Mouse (Mus musculus): ENCODE measurements around the gene Atp11b. TPM values are rescaled to one million over a fixed set of nuclear protein-coding genes. Genes with fewer than 3 reads are reported as not detected.
A peak's percentile ranks its signal among the peaks of the same experiment; 100 is the strongest.

Atp11b gene
- 23.9 and 25.6 TPM in 2 replicates for polyA plus RNA-seq (2015; fragmentation: Nextera tagmentation; extraction: Ambion mirVana)

- peak; percentile 96 for ATAC-seq
- H3K4me3 ChIP-seq (replicated peaks), result peak within 1 kb of the TSS; percentile 86
- H3K27me3 ChIP-seq, result no peaks in the 10 kb centered on the region
- WGBS, result 1% methylated on average over 94 of the region's 114 CpGs
- H3K4me2 ChIP-seq (replicated peaks), result peak within 1 kb of the TSS; percentile 59
- H3K9ac ChIP-seq (replicated peaks), result peak within 1 kb of the TSS; percentile 88
- H3K9me3 ChIP-seq, result no peaks in the 10 kb centered on the region
- H3K4me1 ChIP-seq (replicated peaks), result peaks cover 12% of the 10 kb centered on the region
- H3K27ac ChIP-seq, result peak within 1 kb of the TSS; percentile 88
- no peaks in the 10 kb centered on the region for H3K36me3 ChIP-seq
Observed at GRCm38 (mm10) chr3:35753825-35754767, at the start of gene Atp11b. TSS of gene Atp11b (plus strand) at chr3:35754106.

GRCm38 (mm10) chr3:35704328-35704613 is 49.6 kb upstream of the Atp11b start:
- no peak overlapping the region for H3K27ac ChIP-seq
- H3K4me1 ChIP-seq (replicated peaks), result no peaks in the 10 kb centered on the region
- whole genome bisulfite sequencing, result 89% methylated on average over 4 of the region's 4 CpGs
- H3K27me3 ChIP-seq, result no peaks in the 10 kb centered on the region
- no peaks in the 10 kb centered on the region for H3K36me3 ChIP-seq
- no peaks in the 10 kb centered on the region for H3K9me3 ChIP-seq
- H3K4me2 ChIP-seq (replicated peaks), result no peak overlapping the region
- no peak for ATAC-seq
- H3K4me3 ChIP-seq (replicated peaks), result no peak overlapping the region
- H3K9ac ChIP-seq (replicated peaks), result no peak overlapping the region

- no peak for ATAC-seq
- 84% methylated on average over 8 of the region's 8 CpGs for WGBS
- no peaks in the 10 kb centered on the region for H3K9me3 ChIP-seq
Observed at GRCm38 (mm10) chr3:35719531-35720205, 34.2 kb upstream of the Atp11b start.

GRCm38 (mm10) chr3:35720801-35721200 is 33.1 kb upstream of the Atp11b start:
- Histone ChIP-seq H3K9ac (replicated peaks) (no peak overlapping the region), H3K27me3 (no peaks in the 10 kb centered on the region), H3K36me3 (no peaks in the 10 kb centered on the region), H3K4me3 (replicated peaks) (no peak overlapping the region), H3K27ac (no peak overlapping the region), H3K4me2 (replicated peaks) (no peak overlapping the region), H3K4me1 (replicated peaks) (no peaks in the 10 kb centered on the region), H3K9me3 (no peaks in the 10 kb centered on the region)
- 83% methylated on average over 3 of the region's 3 CpGs for WGBS
- no peak for ATAC-seq

More at GRCm38 (mm10) chr3:35719531-35720205, 34.2 kb upstream of the Atp11b start:
- Histone ChIP-seq H3K9ac (replicated peaks) (no peak overlapping the region), H3K27ac (no peak overlapping the region), H3K27me3 (no peaks in the 10 kb centered on the region), H3K4me2 (replicated peaks) (no peak overlapping the region), H3K4me1 (replicated peaks) (no peaks in the 10 kb centered on the region), H3K36me3 (no peaks in the 10 kb centered on the region), H3K4me3 (replicated peaks) (no peak overlapping the region)

GRCm38 (mm10) chr3:35721818-35722446 is 32.0 kb upstream of the Atp11b start:
- H3K27ac ChIP-seq, result no peak overlapping the region
- H3K4me3 ChIP-seq (replicated peaks), result no peak overlapping the region
- no peaks in the 10 kb centered on the region for H3K27me3 ChIP-seq
- no peak overlapping the region for H3K4me2 ChIP-seq (replicated peaks)
- H3K4me1 ChIP-seq (replicated peaks), result no peaks in the 10 kb centered on the region
- H3K9me3 ChIP-seq, result no peaks in the 10 kb centered on the region
- no peak overlapping the region for H3K9ac ChIP-seq (replicated peaks)
- WGBS, result 89% methylated on average over 4 of the region's 4 CpGs
- no peaks in the 10 kb centered on the region for H3K36me3 ChIP-seq
- ATAC-seq, result no peak

- Histone ChIP-seq H3K4me2 (replicated peaks) (no peak overlapping the region), H3K27ac (no peak overlapping the region), H3K36me3 (no peaks in the 10 kb centered on the region), H3K4me1 (replicated peaks) (no peaks in the 10 kb centered on the region), H3K9me3 (no peaks in the 10 kb centered on the region), H3K27me3 (no peaks in the 10 kb centered on the region), H3K4me3 (replicated peaks) (no peak overlapping the region), H3K9ac (replicated peaks) (no peak overlapping the region)
- WGBS, result 97% methylated on average over 7 of the region's 7 CpGs
- ATAC-seq, result no peak
Observed at GRCm38 (mm10) chr3:35722811-35723210, 31.1 kb upstream of the Atp11b start.

- H3K4me3 ChIP-seq (replicated peaks), result no peak overlapping the region
- no peak overlapping the region for H3K4me2 ChIP-seq (replicated peaks)
- 64% methylated on average over 9 of the region's 9 CpGs for WGBS
- H3K36me3 ChIP-seq, result no peaks in the 10 kb centered on the region
- H3K4me1 ChIP-seq (replicated peaks), result no peaks in the 10 kb centered on the region
- no peak overlapping the region for H3K9ac ChIP-seq (replicated peaks)
- no peak overlapping the region for H3K27ac ChIP-seq
- H3K27me3 ChIP-seq, result no peaks in the 10 kb centered on the region
- ATAC-seq, result no peak
- H3K9me3 ChIP-seq, result no peaks in the 10 kb centered on the region
Observed at GRCm38 (mm10) chr3:35723586-35724322, 30.2 kb upstream of the Atp11b start.

GRCm38 (mm10) chr3:35725096-35725495 is 28.8 kb upstream of the Atp11b start:
- Histone ChIP-seq H3K4me3 (replicated peaks) (no peak overlapping the region), H3K27me3 (no peaks in the 10 kb centered on the region), H3K9ac (replicated peaks) (no peak overlapping the region), H3K4me2 (replicated peaks) (no peak overlapping the region), H3K4me1 (replicated peaks) (no peaks in the 10 kb centered on the region), H3K27ac (no peak overlapping the region), H3K9me3 (no peaks in the 10 kb centered on the region), H3K36me3 (no peaks in the 10 kb centered on the region)
- no peak for ATAC-seq
- WGBS, result 43% methylated on average over 7 of the region's 7 CpGs

- Histone ChIP-seq H3K4me3 (replicated peaks) (no peak overlapping the region), H3K27ac (no peak overlapping the region), H3K4me2 (replicated peaks) (no peak overlapping the region), H3K4me1 (replicated peaks) (no peaks in the 10 kb centered on the region), H3K36me3 (no peaks in the 10 kb centered on the region), H3K9me3 (no peaks in the 10 kb centered on the region), H3K9ac (replicated peaks) (no peak overlapping the region), H3K27me3 (no peaks in the 10 kb centered on the region)
- no peak for ATAC-seq
- WGBS, result 84% methylated on average over 1 of the region's 1 CpGs
Observed at GRCm38 (mm10) chr3:35726936-35727335, 27.0 kb upstream of the Atp11b start.

- Histone ChIP-seq H3K4me3 (replicated peaks) (no peak overlapping the region), H3K9ac (replicated peaks) (no peak overlapping the region), H3K4me2 (replicated peaks) (no peak overlapping the region), H3K9me3 (no peaks in the 10 kb centered on the region), H3K27ac (no peak overlapping the region), H3K27me3 (no peaks in the 10 kb centered on the region), H3K36me3 (no peaks in the 10 kb centered on the region), H3K4me1 (replicated peaks) (no peaks in the 10 kb centered on the region)
- no peak for ATAC-seq
- 89% methylated on average over 6 of the region's 6 CpGs for WGBS
Observed at GRCm38 (mm10) chr3:35729490-35729889, 24.4 kb upstream of the Atp11b start.

- Histone ChIP-seq H3K4me3 (replicated peaks) (no peak overlapping the region), H3K27me3 (no peaks in the 10 kb centered on the region), H3K4me1 (replicated peaks) (no peaks in the 10 kb centered on the region), H3K9ac (replicated peaks) (no peak overlapping the region), H3K36me3 (no peaks in the 10 kb centered on the region), H3K27ac (no peak overlapping the region), H3K4me2 (replicated peaks) (no peak overlapping the region), H3K9me3 (no peaks in the 10 kb centered on the region)
- WGBS, result 90% methylated on average over 10 of the region's 10 CpGs
- no peak for ATAC-seq
Observed at GRCm38 (mm10) chr3:35731981-35732777, 21.7 kb upstream of the Atp11b start.
